Mouse (Mus musculus): ENCODE data around the gene Zfp579.
"Not testable (repeated sequence)": the region's sequence is repeated elsewhere in the genome, so short reads cannot be mapped to it uniquely, and the experiment has no call there.

The Zfp579 gene

DNA sequence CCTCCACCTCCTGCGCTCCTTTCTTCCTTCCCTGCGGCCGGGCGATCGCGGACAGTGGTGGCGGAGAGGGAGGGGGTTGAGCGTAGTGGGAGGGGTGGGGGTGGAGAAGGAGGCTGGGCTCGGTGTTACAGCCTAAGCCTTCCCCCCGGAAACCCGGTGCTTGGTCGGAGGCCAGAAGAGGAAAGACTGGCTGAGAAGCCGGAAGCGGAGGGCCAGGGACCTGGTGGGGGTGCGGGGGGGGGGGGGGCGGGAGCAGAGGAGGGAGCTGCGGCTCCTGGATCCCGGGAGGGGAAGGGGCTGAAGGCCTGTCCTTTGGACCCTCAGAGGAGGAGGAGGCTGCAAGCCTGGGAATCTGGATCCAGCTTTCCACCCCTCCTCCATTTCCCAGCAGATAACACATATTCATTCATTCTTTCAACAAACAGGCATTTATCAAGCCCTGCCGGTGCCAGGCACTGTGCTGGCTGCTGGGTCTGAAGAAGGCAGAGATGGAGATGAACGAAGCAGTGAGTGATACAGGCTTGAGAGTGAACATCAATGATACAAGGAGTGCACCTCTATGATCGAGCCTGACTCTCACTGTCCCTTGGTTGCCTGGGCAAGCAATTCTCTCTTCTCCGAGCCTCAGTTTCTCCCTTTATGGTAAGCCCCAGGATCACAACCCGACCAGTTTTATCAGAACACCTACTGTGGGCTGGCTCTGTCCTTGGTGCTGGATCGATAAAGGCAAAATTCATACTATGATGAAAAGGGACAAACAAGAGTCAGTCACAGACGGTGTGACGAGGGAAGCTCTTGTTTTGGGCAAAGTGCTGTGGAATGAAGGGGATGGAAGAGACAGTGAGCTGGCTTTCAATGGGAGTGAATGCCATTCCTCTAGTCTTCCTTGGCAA lies at the start of gene Zfp579:
Gene Zfp579, minus strand, starts transcription at position 156 of the 893 bp plus-strand sequence.
- DNase-seq (ENCODE audit: low spot score), result peak; percentile 97

GRCm38 (mm10) chr7:5044981-5045380 lies 49.0 kb upstream of the Zfp579 start:
- DNase-seq (ENCODE audit: low spot score), result no peak

DNA sequence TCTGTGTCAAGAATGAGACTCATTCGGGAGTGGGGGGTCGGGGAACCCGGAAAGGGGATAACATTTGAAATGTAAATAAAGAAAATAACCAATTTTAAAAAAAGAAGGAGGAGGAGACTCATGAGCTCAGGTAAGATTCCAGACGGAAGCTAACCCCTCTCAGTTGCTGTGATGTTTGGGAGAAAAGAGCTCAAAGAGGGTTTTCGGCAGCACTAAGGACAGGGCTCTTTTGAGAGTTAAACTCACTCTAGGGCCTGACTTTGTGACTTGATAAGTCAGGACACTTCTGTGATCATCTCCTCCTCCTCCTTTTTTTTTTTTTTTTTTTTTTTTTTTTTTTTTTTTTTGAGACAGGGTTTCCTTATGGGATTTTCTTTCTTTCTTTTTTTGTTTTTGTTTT lies 43.0 kb upstream of the Zfp579 start:
- DNase-seq (ENCODE audit: low spot score), result no peak

DNA sequence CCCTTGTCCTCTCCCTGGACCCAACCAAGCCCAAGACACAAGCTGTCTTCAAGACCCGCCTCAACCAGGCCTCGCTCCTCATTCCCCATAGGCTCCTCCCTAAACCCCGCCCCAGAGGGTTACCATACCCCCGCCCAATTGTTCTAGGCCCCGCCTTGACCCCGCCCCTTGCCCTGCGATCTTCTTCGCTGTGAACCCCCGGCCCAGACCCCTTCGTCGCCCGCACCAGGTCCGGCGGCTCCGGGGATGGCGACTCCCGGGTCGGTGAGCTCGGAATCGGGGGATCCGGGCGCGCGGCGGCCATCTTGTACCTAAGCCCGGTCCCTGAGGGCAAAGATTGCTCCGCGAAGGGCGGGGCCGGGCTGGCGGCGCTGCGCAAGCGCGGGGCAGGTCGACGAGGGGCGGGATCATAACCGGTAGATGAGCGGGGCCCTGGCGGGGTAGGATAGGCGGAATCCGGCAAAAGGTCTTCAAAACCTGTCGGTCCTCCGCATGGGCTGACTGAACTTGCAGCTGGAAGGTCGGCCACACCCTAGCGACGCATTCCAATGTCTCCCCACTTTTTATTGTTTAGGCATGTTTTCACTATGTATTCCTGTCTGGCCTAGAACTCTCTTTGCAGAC lies 42.3 kb upstream of the Zfp579 start, which contains the start of gene Zfp784:
Gene Zfp784, minus strand, starts transcription at position 338 of the 624 bp plus-strand sequence.
- peak; percentile 91 for DNase-seq (ENCODE audit: low spot score)

DNA sequence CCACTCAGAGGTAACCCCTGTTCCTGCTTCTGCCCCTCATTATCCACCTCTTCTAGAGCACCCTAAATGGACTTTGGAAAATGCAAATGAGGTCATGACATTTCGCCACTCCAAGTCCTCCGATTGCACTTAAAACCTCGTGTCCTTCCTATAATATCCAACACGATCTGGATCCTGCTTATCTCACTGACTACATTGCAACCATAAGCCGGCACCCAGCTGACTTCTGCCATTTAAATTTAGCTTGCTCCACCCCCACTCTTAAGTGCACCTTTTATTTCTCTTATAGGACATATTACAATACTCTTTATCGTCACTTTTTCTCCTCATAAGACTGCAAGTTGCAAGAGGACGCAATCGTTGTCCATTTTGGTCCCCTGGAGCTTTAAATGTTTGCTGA lies 41.5 kb upstream of the Zfp579 start:
- no peak for DNase-seq (ENCODE audit: low spot score)

- no peak for DNase-seq (ENCODE audit: low spot score)
Measured at GRCm38 (mm10) chr7:5037026-5037425, 41.1 kb upstream of the Zfp579 start.

DNA sequence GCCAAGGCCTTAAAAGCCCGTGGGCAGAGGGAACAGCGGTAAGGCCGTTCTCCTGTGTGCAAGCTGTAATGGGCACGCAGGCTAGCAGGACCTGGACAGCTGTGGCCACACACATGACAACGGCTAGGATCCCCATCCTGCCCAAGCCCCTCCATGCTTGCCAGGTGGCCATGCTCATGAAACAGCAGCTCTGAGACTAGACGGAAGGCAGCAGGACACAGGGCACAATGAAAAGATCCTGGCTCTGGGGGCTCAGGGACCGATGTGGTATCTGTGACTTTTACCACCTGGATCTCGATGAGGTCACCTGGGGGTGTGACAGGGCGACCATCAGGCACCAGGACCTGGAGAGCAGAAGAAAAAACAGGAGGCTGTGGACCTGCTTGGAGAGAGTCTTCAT lies 40.2 kb upstream of the Zfp579 start:
- no peak for DNase-seq (ENCODE audit: low spot score)

DNA sequence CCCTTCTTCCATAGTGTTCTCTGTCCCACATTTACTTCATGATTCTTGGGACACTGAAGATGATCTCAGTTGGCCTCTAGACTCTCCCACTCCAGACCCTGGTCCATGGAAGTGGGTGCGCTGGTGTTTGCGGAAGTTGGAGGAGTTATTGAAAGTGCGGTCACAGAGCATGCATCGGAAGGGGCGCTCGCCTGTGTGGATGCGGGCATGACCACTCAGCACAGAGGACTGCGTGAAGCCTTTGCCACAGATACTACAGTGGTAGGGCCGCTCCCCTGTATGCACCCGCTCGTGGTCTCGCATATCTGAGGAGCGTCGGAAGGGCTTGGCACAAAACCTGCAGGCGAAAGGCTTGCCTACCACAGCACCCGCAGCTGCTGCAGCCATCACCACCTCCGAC lies 39.7 kb upstream of the Zfp579 start:
- DNase-seq (ENCODE audit: low spot score), result no peak

- no peak for DNase-seq (ENCODE audit: low spot score)
Measured at GRCm38 (mm10) chr7:5033818-5034217, 37.9 kb upstream of the Zfp579 start, which contains the start of gene 4632433K11Rik. TSS of gene 4632433K11Rik (plus strand) at chr7:5034118.

- DNase-seq (ENCODE audit: low spot score), result no peak
Measured at GRCm38 (mm10) chr7:5031496-5031895, 35.5 kb upstream of the Zfp579 start.

GRCm38 (mm10) chr7:5030554-5031275 lies 34.8 kb upstream of the Zfp579 start:
- DNase-seq (ENCODE audit: low spot score), result no peak

GRCm38 (mm10) chr7:5029946-5030345 lies 34.0 kb upstream of the Zfp579 start:
- no peak for DNase-seq (ENCODE audit: low spot score)

DNA sequence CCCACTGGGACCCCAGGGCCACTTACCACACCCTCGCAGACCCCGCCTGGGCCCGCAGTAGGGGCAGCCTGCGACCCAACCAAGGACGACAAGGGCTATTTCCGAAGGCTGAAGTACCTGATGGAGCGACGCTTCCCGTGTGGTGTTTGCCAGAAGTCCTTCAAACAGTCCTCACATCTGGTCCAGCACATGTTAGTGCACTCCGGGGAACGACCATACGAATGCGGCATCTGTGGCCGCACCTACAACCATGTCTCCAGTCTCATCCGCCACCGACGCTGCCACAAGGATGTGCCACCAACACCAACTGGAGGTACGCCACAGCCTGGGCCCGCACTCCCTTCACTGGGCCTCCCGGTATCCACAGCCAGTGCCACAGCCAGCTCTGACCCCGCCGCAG lies 33.6 kb upstream of the Zfp579 start:
- no peak for DNase-seq (ENCODE audit: low spot score)

DNA sequence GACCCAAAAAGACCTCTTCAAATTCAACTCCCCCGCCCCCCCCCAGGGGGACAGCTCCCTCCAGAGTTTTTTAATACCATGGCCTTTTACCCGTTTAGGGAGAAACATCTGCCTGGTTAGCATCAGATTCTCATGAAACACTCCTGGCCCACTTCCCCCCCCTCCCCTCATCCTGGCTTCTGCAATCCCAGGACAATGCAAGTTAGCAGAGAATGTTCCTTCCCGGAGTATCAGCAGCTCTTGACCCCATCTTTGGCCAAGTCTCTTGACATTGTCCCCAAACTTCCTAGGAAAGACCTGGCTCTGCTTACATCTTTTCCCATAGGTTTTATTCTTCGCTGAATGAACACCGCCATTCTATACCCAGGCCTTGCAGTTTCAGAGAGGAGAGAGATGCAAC lies 25.2 kb upstream of the Zfp579 start:
- no peak for DNase-seq (ENCODE audit: low spot score)

- DNase-seq (ENCODE audit: low spot score), result no peak
Measured at GRCm38 (mm10) chr7:5020685-5021084, 24.7 kb upstream of the Zfp579 start.

GRCm38 (mm10) chr7:5020000-5020681 lies 24.2 kb upstream of the Zfp579 start, which contains the start of the genes Zfp865 and Ccdc106:
TSS of gene Zfp865 (plus strand) at chr7:5020376.
TSS of gene Ccdc106 (plus strand) at chr7:5020553.
- peak; percentile 96 for DNase-seq (ENCODE audit: low spot score)

DNA sequence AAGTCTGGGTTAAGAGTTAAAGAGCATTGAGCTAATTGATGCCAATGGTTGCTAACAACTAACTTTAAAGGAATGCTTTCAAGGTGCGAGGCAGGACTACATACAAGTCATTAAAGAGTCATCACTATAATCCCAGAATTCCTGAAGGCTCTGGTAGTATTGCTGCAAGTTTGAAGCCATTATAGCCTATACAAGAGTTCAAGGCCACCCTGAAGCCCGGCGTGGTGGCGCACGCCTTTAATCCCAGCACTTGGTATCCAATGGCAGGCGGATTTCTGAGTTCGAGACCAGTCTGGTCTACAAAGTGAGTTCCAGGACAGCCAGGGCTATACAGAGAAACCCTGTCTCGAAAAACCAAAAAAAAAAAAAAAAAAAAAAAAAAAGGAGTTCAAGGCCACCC lies 23.6 kb upstream of the Zfp579 start:
- DNase-seq (ENCODE audit: low spot score), result not testable (repeated sequence)

- DNase-seq (ENCODE audit: low spot score), result no peak
Measured at GRCm38 (mm10) chr7:5017931-5018330, 22.0 kb upstream of the Zfp579 start.

DNA sequence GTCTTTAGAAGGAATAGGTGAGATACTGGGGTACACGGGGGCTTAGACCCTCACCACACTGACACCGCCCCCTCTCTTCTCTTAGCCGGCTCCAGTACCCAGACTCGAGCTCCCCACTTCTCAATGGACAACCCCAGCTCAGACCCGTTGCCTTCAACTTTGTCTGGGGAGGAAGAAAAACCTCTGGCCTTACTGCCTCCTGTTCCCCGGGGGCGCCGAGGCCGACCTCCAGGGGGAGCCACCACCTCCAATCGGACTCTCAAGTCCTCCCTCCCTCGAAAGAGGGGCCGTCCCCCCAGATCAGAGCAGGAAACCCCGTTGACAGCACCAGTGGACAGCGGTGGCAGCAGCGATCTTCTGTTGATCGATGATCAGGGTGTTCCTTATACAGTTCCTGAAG lies 21.4 kb upstream of the Zfp579 start:
- no peak for DNase-seq (ENCODE audit: low spot score)

DNA sequence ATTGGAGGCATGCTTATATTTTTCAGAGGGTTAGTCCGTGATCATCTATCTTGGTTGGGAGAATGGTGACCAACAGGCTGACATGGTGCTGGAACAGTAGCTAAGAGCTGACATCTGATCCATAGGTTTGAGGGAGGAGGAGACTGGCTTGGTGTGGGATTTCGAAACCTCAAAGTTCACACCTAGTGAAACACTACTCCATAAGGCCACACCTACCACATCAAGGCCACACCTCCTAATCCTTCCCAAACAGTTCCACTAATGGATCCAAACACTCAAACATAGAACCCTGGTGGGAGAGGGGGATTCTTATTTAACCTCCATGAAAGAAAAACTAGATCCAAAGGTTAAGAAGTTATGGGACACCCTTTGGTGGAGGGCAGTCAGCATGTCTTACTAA lies 21.0 kb upstream of the Zfp579 start:
- DNase-seq (ENCODE audit: low spot score), result no peak

DNA sequence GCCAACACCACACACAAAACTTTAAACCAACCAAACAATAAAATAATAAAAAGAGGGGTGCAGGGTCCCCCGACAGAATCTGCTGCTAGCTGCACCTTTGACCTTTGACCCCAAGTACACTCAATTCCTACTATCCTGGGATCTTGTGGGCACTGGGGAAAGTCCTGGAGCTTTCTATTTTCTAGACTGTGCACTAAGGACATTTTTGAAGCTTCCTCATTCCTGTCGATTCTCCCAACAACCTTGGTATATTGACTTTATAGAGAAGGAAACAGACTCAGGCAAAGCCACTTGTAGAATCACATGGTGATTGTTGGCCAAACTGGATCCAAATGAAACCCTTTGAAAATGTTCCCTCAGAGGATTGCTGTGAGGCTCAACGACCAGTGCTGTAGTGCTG lies 20.1 kb upstream of the Zfp579 start:
- no peak for DNase-seq (ENCODE audit: low spot score)

Data from ovary, postnatal 14 days (tissue).